8 mouse cellular contexts compared by ENCODE assay signal in genomic region chr7:130073890-130074819, GRCm38 (mm10).
DNase-seq lines count a peak whose midpoint lies in the region; ATAC-seq and TF ChIP-seq lines count a peak whose summit lies in the region.
"Had no signal": no experiment of that assay in that cellular context is flagged by ENCODE, and none has a peak within 500 bp of the region (broad histone marks: within the 10 kb centered on the region; RNA-seq: fewer than 3 reads in every experiment).

No protein-coding gene starts in this region.

- H3K4me3 ChIP-seq in intestine, embryonic 14.5 days (ENCODE audit: low read depth, low read length): peak overlapping the region; percentile 17
- peak overlapping the region; percentile 23 for H3K4me3 ChIP-seq in midbrain, embryonic 15.5 days
- no peak overlapping the region for H3K4me3 ChIP-seq in thymus, adult 2 months (ENCODE audit: control insufficient read depth, insufficient read depth, low read length)
- H3K4me3 ChIP-seq: myocyte had no signal

- no peaks in the 10 kb centered on the region for H3K27me3 ChIP-seq in intestine, embryonic 14.5 days (replicated peaks; ENCODE audit: control insufficient read depth, insufficient read depth, low read length)
- H3K27me3 ChIP-seq in midbrain, embryonic 15.5 days (replicated peaks): 0 out of 2 replicates have a peak, but pooled peaks cover 3% of the 10 kb centered on the region
- H3K27me3 ChIP-seq in thymus, adult 2 months (ENCODE audit: control insufficient read depth, insufficient read depth, low read length): no peaks in the 10 kb centered on the region

- WGBS in intestine, embryonic 14.5 days: 11% methylated on average over 27 of the region's 27 CpGs
- WGBS in midbrain, embryonic 15.5 days: 28% methylated on average over 27 of the region's 27 CpGs
- 40% methylated on average over 27 of the region's 27 CpGs for WGBS in thymus, adult 2 months

- H3K9ac ChIP-seq in intestine, embryonic 14.5 days (ENCODE audit: low read length): peak overlapping the region; percentile 16; the same call in 1 of the 2 replicates
- no peak overlapping the region for H3K9ac ChIP-seq in midbrain, embryonic 15.5 days

- no peak for TF ChIP-seq POLR2A in thymus, adult 2 months (IDR thresholded peaks at IDR 0.05; ENCODE audit: control insufficient read depth, extremely low read depth, insufficient read depth, low read length, poor library complexity)

- peak; percentile 67 for ATAC-seq in granulocyte monocyte progenitor cell, adult 5-6 weeks (replicated peaks; ENCODE audit: poor library complexity, severe bottlenecking)
- ATAC-seq in intestine, embryonic 14.5 days (replicated peaks; ENCODE audit: low FRiP score, low TSS enrichment, low read depth): peak; percentile 78
- no peak for ATAC-seq in midbrain, embryonic 15.5 days (replicated peaks)

- no peaks in the 10 kb centered on the region for H3K36me3 ChIP-seq in intestine, embryonic 14.5 days (ENCODE audit: control insufficient read depth, insufficient read depth, low read length)
- no peaks in the 10 kb centered on the region for H3K36me3 ChIP-seq in midbrain, embryonic 15.5 days (replicated peaks)
- H3K36me3 ChIP-seq in thymus, adult 2 months (ENCODE audit: control insufficient read depth, insufficient read depth, low read length): no peaks in the 10 kb centered on the region

- H3K27ac ChIP-seq in intestine, embryonic 14.5 days (ENCODE audit: low read depth): peak overlapping the region; percentile 85
- no peak overlapping the region for H3K27ac ChIP-seq in midbrain, embryonic 15.5 days
- H3K27ac ChIP-seq in thymus, adult 2 months (ENCODE audit: control insufficient read depth, insufficient read depth, low read length): no peak overlapping the region

- peaks cover 25% of the 10 kb centered on the region for H3K4me1 ChIP-seq in intestine, embryonic 14.5 days (replicated peaks; ENCODE audit: control insufficient read depth, insufficient read depth, low read length)
- H3K4me1 ChIP-seq in midbrain, embryonic 15.5 days: peaks cover 14% of the 10 kb centered on the region
- H3K4me1 ChIP-seq in thymus, adult 2 months (replicated peaks; ENCODE audit: control insufficient read depth, insufficient read depth, low read length): no peaks in the 10 kb centered on the region

- no peaks in the 10 kb centered on the region for H3K9me3 ChIP-seq in intestine, embryonic 14.5 days (ENCODE audit: control insufficient read depth, low read length)
- H3K9me3 ChIP-seq in midbrain, embryonic 15.5 days: no peaks in the 10 kb centered on the region

- TF ChIP-seq CTCF in thymus, adult 2 months (IDR thresholded peaks at IDR 0.05; ENCODE audit: borderline replicate concordance, control insufficient read depth, extremely low read depth, insufficient read depth, low read length, poor library complexity): no peak

- DNase-seq in NIH3T3 (ENCODE audit: low read depth) (peak; percentile 38), liver (peak; percentile 34)
- peak; percentile 18 to 34 for DNase-seq in adrenal gland, postnatal 36 days
- DNase-seq in intestine, embryonic 14.5 days (ENCODE audit: low spot score): peak; percentile 83
- no peak for DNase-seq in thymus, adult 2 months

- H3K4me2 ChIP-seq in intestine, embryonic 14.5 days (ENCODE audit: low read length): peak overlapping the region; percentile 54
- peak overlapping the region; percentile 51 for H3K4me2 ChIP-seq in midbrain, embryonic 15.5 days
